Mouse (Mus musculus): ENCODE results near the gene Ceacam19.

- TF ChIP-seq CTCF (IDR thresholded peaks at IDR 0.05; ENCODE audit: low read depth, low read length) = no peak
- TF ChIP-seq POLR2A (IDR thresholded peaks at IDR 0.05; ENCODE audit: extremely low read depth, insufficient read depth, low read length) = peak; percentile 54
These were observed 44.8 kb downstream of the Ceacam19 start for GRCm38 (mm10) chr7:19842885-19843504.
